Mouse (Mus musculus): ENCODE measurements around the gene Gm21209. TPM values are rescaled to one million over a fixed set of nuclear protein-coding genes. Genes with fewer than 3 reads are reported as not detected.
"Not testable (repeated sequence)": the region's sequence is repeated elsewhere in the genome, so short reads cannot be mapped to it uniquely, and the experiment has no call there.

Gene Gm21209
- polyA plus RNA-seq (2012; rRNA removed): not detected in 2 replicates

DNA sequence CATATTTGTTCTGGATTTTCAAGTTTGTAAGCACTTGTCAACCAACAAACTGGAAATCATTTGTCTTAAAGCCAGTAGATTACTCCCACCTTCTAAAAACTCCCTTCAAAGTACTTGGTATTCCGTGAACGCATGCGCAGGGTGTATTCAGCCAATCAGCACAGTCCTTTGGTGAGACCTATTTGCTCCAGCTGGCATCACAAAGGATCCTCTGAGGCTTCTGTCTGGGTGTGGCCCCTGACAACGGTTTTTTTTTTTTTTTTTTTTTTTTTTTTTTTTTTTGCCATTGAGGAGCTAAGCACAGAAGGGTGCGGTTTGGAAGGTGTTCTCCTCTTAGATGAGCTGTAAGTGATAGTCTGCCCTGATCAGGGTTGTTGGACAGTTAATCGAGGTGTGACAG lies at the start of gene Gm21209:
Gm21209 (plus strand) TSS at position 301 of the 400 bp plus-strand sequence.
- DNase-seq (ENCODE audit: low spot score): not testable (repeated sequence)

Measured in urinary bladder, adult 2 months (tissue).